Mouse (Mus musculus): ENCODE results near the gene Unc5b. TPM values are rescaled to one million over a fixed set of nuclear protein-coding genes. Genes with fewer than 3 reads are reported as not detected.
"Not testable (repeated sequence)": the region's sequence is repeated elsewhere in the genome, so short reads cannot be mapped to it uniquely, and the experiment has no call there.

The Unc5b gene
- total and polyA plus RNA-seq, 2 experiments from 2014 or later: 4.9 to 50.5 TPM

DNA sequence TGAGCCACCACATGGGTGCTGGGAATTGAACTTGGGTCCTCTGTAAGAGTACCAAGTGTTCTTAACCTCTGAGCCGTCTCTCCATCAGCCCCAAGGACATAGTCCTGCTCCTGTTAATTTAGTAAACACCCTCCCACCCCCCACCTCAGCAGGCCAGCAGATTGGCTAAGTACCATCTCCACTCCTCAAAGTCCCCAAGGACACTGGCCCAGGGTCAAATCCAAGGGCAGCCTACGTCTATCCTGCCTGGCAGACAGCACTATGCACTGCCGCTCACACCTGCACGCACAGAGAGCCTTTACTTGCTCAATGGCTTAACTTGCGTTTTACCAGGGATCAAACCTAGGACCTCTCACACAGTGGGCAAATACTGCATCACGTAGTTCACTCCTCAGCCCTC lies 88.4 kb downstream of the Unc5b start:
- 78% methylated on average over 6 of the region's 6 CpGs for WGBS
- TF ChIP-seq CTCF (IDR thresholded peaks at IDR 0.05; ENCODE audit: low read depth) (no peak), EP300 (IDR thresholded peaks at IDR 0.05; ENCODE audit: low read depth) (no peak)

DNA sequence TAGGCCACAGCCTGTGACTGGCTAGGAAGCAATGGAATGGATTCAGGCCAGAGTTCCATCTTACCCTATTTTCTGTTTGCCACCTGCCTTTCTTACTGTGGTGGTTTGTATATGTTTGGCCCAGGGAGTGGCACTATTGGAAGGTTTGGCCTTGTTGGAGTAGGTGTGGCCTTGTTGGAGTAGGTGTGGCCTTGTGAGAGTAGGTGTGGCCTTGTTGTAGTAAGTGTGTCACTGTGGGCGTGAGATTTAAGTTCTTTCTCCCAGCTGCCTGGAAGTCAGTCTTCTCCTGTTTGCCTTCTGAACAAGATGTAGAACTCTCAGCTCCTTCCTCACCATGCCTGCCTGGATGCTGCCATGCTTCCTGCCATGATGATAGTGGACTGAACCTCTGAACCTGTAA lies 89.1 kb downstream of the Unc5b start:
- H3K4me2 ChIP-seq (ENCODE audit: low read depth, low read length); H3K9me3 ChIP-seq (replicated peaks; ENCODE audit: control insufficient read depth, low read length); H3K27ac ChIP-seq (ENCODE audit: low read depth); H3K27me3 ChIP-seq (ENCODE audit: control insufficient read depth, insufficient read depth, low read length); H3K36me3 ChIP-seq (replicated peaks; ENCODE audit: control insufficient read depth, insufficient read depth, low read length); ATAC-seq (ENCODE audit: insufficient read depth, low read depth); H3K4me3 ChIP-seq (ENCODE audit: low read depth, low read length); DNase-seq (ENCODE audit: low spot score); H3K9ac ChIP-seq (replicated peaks; ENCODE audit: low read depth, low read length); H3K4me1 ChIP-seq (ENCODE audit: control insufficient read depth, insufficient read depth): not testable (repeated sequence)
- WGBS: 67% methylated on average over 1 of the region's 1 CpGs

More for the DNA sequence above, 88.4 kb downstream of the Unc5b start:
- H3K4me3 ChIP-seq (ENCODE audit: low read depth, low read length): no peak overlapping the region
- H3K36me3 ChIP-seq (replicated peaks; ENCODE audit: control insufficient read depth, insufficient read depth, low read length): no peaks in the 10 kb centered on the region
- no peak for ATAC-seq (ENCODE audit: insufficient read depth, low read depth)
- no peak for DNase-seq (ENCODE audit: low spot score)
- H3K27me3 ChIP-seq (ENCODE audit: control insufficient read depth, insufficient read depth, low read length): no peaks in the 10 kb centered on the region
- no peak overlapping the region for H3K4me2 ChIP-seq (ENCODE audit: low read depth, low read length)
- H3K9ac ChIP-seq (replicated peaks; ENCODE audit: low read depth, low read length): no peak overlapping the region
- H3K27ac ChIP-seq (ENCODE audit: low read depth): no peak overlapping the region
- no peaks in the 10 kb centered on the region for H3K9me3 ChIP-seq (replicated peaks; ENCODE audit: control insufficient read depth, low read length)
- H3K4me1 ChIP-seq (ENCODE audit: control insufficient read depth, insufficient read depth): no peaks in the 10 kb centered on the region

DNA sequence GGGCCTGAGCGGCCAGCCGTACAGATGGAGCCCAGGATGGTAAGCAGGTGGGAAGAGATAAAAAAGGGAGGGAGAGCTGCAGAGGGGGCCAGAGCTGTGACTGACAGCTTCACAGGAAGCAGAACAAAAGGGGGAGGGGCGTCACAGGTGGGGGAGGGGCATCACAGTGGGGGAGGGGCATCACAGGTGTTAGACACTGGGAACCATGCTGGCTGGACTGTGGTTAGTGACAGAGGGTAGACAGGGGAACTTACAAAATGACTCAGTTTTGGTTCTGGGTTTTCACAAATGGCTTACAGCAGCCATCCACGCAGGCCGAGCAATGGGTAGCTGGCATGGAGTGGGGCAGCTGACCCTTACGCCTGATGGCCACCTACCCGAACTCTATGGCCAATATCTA lies 89.9 kb downstream of the Unc5b start:
- H3K4me3 ChIP-seq (ENCODE audit: low read depth, low read length): no peak overlapping the region
- H3K27ac ChIP-seq (ENCODE audit: low read depth): no peak overlapping the region
- H3K4me1 ChIP-seq (ENCODE audit: control insufficient read depth, insufficient read depth): no peaks in the 10 kb centered on the region
- no peaks in the 10 kb centered on the region for H3K36me3 ChIP-seq (replicated peaks; ENCODE audit: control insufficient read depth, insufficient read depth, low read length)
- no peak for ATAC-seq (ENCODE audit: insufficient read depth, low read depth)
- no peak for DNase-seq (ENCODE audit: low spot score)
- TF ChIP-seq EP300 (IDR thresholded peaks at IDR 0.05; ENCODE audit: low read depth): no peak
- no peak for TF ChIP-seq CTCF (IDR thresholded peaks at IDR 0.05; ENCODE audit: low read depth)
- no peaks in the 10 kb centered on the region for H3K9me3 ChIP-seq (replicated peaks; ENCODE audit: control insufficient read depth, low read length)
- H3K9ac ChIP-seq (replicated peaks; ENCODE audit: low read depth, low read length): no peak overlapping the region
- 83% methylated on average over 7 of the region's 7 CpGs for WGBS
- no peak overlapping the region for H3K4me2 ChIP-seq (ENCODE audit: low read depth, low read length)
- no peaks in the 10 kb centered on the region for H3K27me3 ChIP-seq (ENCODE audit: control insufficient read depth, insufficient read depth, low read length)

DNA sequence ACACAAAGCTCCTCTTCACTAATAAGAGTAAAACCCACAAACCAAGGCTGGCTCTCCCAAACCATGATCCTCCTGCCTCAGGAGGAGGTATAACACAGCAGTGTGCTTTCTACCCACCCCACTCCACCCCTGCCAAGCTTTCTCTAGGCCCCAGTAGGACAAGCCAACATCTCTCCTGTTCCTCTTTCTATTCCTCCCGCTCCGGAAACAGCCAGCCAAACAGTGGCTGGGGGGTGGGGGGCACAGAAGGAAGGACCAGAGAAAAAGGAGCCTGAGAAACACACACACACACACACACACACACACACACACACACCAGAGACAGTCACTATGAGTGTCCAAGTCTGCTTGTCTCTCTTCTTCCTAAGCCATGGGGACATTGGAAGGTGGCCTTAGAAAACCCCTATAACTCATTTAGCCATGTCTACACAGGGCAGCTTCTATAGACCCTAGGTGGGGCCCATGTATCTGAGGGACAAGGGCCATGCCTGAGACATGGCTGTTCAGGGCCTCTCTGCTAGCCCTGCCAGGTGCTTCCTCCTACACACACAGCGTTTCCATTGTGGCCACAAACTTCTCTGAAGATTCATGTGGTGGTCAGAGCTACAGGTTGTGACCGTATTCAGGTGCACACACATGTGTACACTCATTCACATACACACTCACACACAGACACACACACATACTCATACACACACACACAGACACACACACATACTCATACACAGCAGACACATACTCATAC lies 91.6 kb downstream of the Unc5b start:
- no peak for TF ChIP-seq CTCF (IDR thresholded peaks at IDR 0.05; ENCODE audit: low read depth)
- no peak for TF ChIP-seq EP300 (IDR thresholded peaks at IDR 0.05; ENCODE audit: low read depth)
- Histone ChIP-seq H3K9ac (replicated peaks; ENCODE audit: low read depth, low read length) (no peak overlapping the region), H3K36me3 (replicated peaks; ENCODE audit: control insufficient read depth, insufficient read depth, low read length) (no peaks in the 10 kb centered on the region), H3K4me3 (ENCODE audit: low read depth, low read length) (no peak overlapping the region), H3K27me3 (ENCODE audit: control insufficient read depth, insufficient read depth, low read length) (no peaks in the 10 kb centered on the region), H3K9me3 (replicated peaks; ENCODE audit: control insufficient read depth, low read length) (no peaks in the 10 kb centered on the region), H3K4me2 (ENCODE audit: low read depth, low read length) (no peak overlapping the region), H3K27ac (ENCODE audit: low read depth) (no peak overlapping the region), H3K4me1 (ENCODE audit: control insufficient read depth, insufficient read depth) (no peaks in the 10 kb centered on the region)
- no peak for DNase-seq (ENCODE audit: low spot score)
- no peak for ATAC-seq (ENCODE audit: insufficient read depth, low read depth)
- 86% methylated on average over 4 of the region's 4 CpGs for WGBS

DNA sequence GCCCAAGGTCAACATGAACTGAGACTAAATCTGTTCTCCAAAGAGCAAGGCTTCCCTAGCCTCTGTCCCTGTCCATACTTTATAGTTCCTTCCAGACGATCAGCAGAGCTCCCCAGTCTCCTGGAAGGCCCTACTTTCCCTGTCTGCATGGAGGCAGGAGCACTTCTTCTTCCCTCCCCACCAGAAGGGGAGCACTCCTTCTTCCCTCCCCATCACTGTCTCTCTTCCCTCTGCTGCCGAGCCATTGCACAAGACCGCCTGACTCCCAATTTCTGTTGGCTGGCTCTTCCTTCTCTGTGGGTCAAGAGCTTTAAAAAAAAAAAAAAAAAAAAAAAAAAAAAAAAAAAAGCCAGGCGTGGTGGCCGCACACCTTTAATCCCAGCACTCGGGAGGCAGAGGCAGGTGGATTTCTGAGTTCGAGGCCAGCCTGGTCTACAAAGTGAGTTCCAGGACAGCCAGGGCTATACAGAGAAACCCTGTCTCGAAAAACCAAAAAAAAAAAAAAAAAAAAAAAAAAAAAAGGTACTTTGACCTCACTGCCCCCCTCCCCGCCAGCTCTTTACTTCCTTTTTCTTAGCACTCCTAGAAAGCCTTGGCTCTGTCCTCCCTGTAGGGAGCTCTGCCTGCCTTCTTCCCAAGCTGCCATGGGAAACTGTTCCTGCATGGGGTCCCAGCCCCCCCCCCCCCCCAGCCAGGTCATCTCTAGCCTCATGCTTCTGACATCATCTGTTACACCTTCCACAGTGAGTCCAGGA lies 93.3 kb downstream of the Unc5b start:
- no peaks in the 10 kb centered on the region for H3K36me3 ChIP-seq (replicated peaks; ENCODE audit: control insufficient read depth, insufficient read depth, low read length)
- no peak overlapping the region for H3K9ac ChIP-seq (replicated peaks; ENCODE audit: low read depth, low read length)
- 83% methylated on average over 6 of the region's 9 CpGs for WGBS
- TF ChIP-seq CTCF (IDR thresholded peaks at IDR 0.05; ENCODE audit: low read depth) (no peak), EP300 (IDR thresholded peaks at IDR 0.05; ENCODE audit: low read depth) (no peak)
- no peaks in the 10 kb centered on the region for H3K27me3 ChIP-seq (ENCODE audit: control insufficient read depth, insufficient read depth, low read length)
- no peaks in the 10 kb centered on the region for H3K4me1 ChIP-seq (ENCODE audit: control insufficient read depth, insufficient read depth)
- ATAC-seq (ENCODE audit: insufficient read depth, low read depth) (no peak), DNase-seq (ENCODE audit: low spot score) (no peak)
- no peak overlapping the region for H3K27ac ChIP-seq (ENCODE audit: low read depth)
- H3K4me2 ChIP-seq (ENCODE audit: low read depth, low read length): no peak overlapping the region
- H3K4me3 ChIP-seq (ENCODE audit: low read depth, low read length): no peak overlapping the region
- H3K9me3 ChIP-seq (replicated peaks; ENCODE audit: control insufficient read depth, low read length): no peaks in the 10 kb centered on the region

All from heart, postnatal 0 days (tissue).